Mouse (Mus musculus) heart, embryonic 11.5 days (tissue): ENCODE data around the gene Fcgr3. TPM values are rescaled to one million over a fixed set of nuclear protein-coding genes. Genes with fewer than 3 reads are reported as not detected.
"Not testable (repeated sequence)": the region's sequence is repeated elsewhere in the genome, so short reads cannot be mapped to it uniquely, and the experiment has no call there.

Experiments
- ATAC-seq: fragments of 200-750 bp; cut with Nextera tagmentation; replicated peaks from 2 replicates; pipeline ENCODE4 v1.8.0; 2017; ENCODE audit warnings: moderate library complexity; ENCODE audit not compliant: insufficient number of reproducible peaks, low FRiP score, low TSS enrichment
- H3K27ac ChIP-seq: fragments of 300-500 bp; sonication (generic); 2 replicates; pipeline ENCODE4 v1.5.1; 2014; ENCODE audit warnings: mild to moderate bottlenecking, low read depth, low read length
- H3K27me3 ChIP-seq: fragments of 300-500 bp; sonication (generic); 2 replicates; pipeline ENCODE4 v1.6.1; 2014; ENCODE audit warnings: mild to moderate bottlenecking, low read length, mixed read lengths; ENCODE audit not compliant: control insufficient read depth, insufficient read depth
- H3K36me3 ChIP-seq: fragments of 300-500 bp; sonication (generic); 2 replicates; pipeline ENCODE4 v1.6.1; 2014; ENCODE audit warnings: mild to moderate bottlenecking, low read length, moderate library complexity, mixed read lengths; ENCODE audit not compliant: control insufficient read depth, insufficient read depth
- H3K4me1 ChIP-seq: fragments of 300-500 bp; sonication (generic); 2 replicates; pipeline ENCODE4 v1.6.1; 2014; ENCODE audit warnings: low read length; ENCODE audit not compliant: control insufficient read depth, insufficient read depth
- H3K4me2 ChIP-seq: fragments of 300-500 bp; sonication (generic); 2 replicates; pipeline ENCODE4 v1.6.1; 2014; ENCODE audit warnings: mild to moderate bottlenecking, moderate library complexity
- H3K4me3 ChIP-seq: fragments of 300-500 bp; sonication (generic); 2 replicates; pipeline ENCODE4 v1.5.1; 2014; ENCODE audit warnings: low read depth, low read length
- H3K9ac ChIP-seq: fragments of 300-500 bp; sonication (generic); 2 replicates; pipeline ENCODE4 v1.6.1; 2014; ENCODE audit warnings: mild to moderate bottlenecking, low read depth, low read length, moderate library complexity
- H3K9me3 ChIP-seq: fragments of 300-500 bp; sonication (generic); replicated peaks from 2 replicates; pipeline ENCODE4 v1.6.1; 2016; ENCODE audit warnings: low read length; ENCODE audit not compliant: control insufficient read depth
- WGBS: fragments of 180-500 bp; shearing (Covaris S2); extraction: QIAGEN DNeasy Blood & Tissue Kit; methylation state at CpG from one replicate; pipeline ENCODE4 v1.1.7; 2014; ENCODE audit not compliant: insufficient replicate concordance; 5-methylcytosine and 5-hydroxymethylcytosine counted together
- polyA plus RNA-seq: library from polyadenylated mRNA; unstranded; fragments of >200 nt; fragmentation: Nextera tagmentation; extraction: Ambion mirVana; gene quantifications from 2 replicates; pipeline ENCODE4 v1.2.1, GENCODE M21; 2014

The Fcgr3 gene
- polyA plus RNA-seq, 1 experiment from 2014 or later = 4.4 TPM

- H3K9ac ChIP-seq, H3K27ac ChIP-seq, ATAC-seq, H3K36me3 ChIP-seq, H3K4me1 ChIP-seq, H3K4me2 ChIP-seq, H3K9me3 ChIP-seq, H3K4me3 ChIP-seq: not testable (repeated sequence)
- 34% methylated on average over 5 of the region's 5 CpGs for WGBS
- peaks cover 18% of the 10 kb centered on the region for H3K27me3 ChIP-seq
Measured at GRCm38 (mm10) chr1:171077192-171077591, 12.5 kb upstream of the Fcgr3 start.

GRCm38 (mm10) chr1:171076176-171076575, 11.4 kb upstream of the Fcgr3 start:
- peaks cover 18% of the 10 kb centered on the region for H3K27me3 ChIP-seq
- H3K4me3 ChIP-seq, H3K4me2 ChIP-seq, ATAC-seq, H3K9me3 ChIP-seq, H3K9ac ChIP-seq, H3K36me3 ChIP-seq, H3K27ac ChIP-seq, H3K4me1 ChIP-seq: not testable (repeated sequence)
- 64% methylated on average over 2 of the region's 5 CpGs for WGBS

GRCm38 (mm10) chr1:171074283-171074682, 9.5 kb upstream of the Fcgr3 start:
- not testable (repeated sequence) for H3K27ac ChIP-seq, H3K9ac ChIP-seq, H3K4me2 ChIP-seq, H3K36me3 ChIP-seq, H3K4me1 ChIP-seq, H3K4me3 ChIP-seq, H3K9me3 ChIP-seq
- peaks cover 28% of the 10 kb centered on the region for H3K27me3 ChIP-seq
- WGBS = 17% methylated on average over 4 of the region's 10 CpGs
- peak; percentile 27 for ATAC-seq

GRCm38 (mm10) chr1:171072217-171072616, 7.5 kb upstream of the Fcgr3 start:
- H3K9ac ChIP-seq, H3K4me1 ChIP-seq, H3K4me2 ChIP-seq, H3K9me3 ChIP-seq, H3K36me3 ChIP-seq, H3K4me3 ChIP-seq, H3K27ac ChIP-seq: not testable (repeated sequence)
- peak; percentile 52 for ATAC-seq
- WGBS = no CpG with 5 or more reads among the region's 45 CpGs
- peaks cover 23% of the 10 kb centered on the region for H3K27me3 ChIP-seq

GRCm38 (mm10) chr1:171071726-171072125, 7.0 kb upstream of the Fcgr3 start:
- not testable (repeated sequence) for H3K9ac ChIP-seq, H3K36me3 ChIP-seq, H3K4me3 ChIP-seq, H3K4me1 ChIP-seq, H3K9me3 ChIP-seq, H3K4me2 ChIP-seq, H3K27ac ChIP-seq
- peaks cover 22% of the 10 kb centered on the region for H3K27me3 ChIP-seq
- peak; percentile 41 for ATAC-seq
- WGBS = no CpG with 5 or more reads among the region's 35 CpGs

GRCm38 (mm10) chr1:171070879-171071278, 6.1 kb upstream of the Fcgr3 start:
- H3K27me3 ChIP-seq = peaks cover 22% of the 10 kb centered on the region
- not testable (repeated sequence) for H3K4me1 ChIP-seq, H3K9ac ChIP-seq, ATAC-seq, H3K4me2 ChIP-seq, H3K9me3 ChIP-seq, H3K27ac ChIP-seq, H3K36me3 ChIP-seq, H3K4me3 ChIP-seq
- 24% methylated on average over 11 of the region's 16 CpGs for WGBS

- ATAC-seq, H3K36me3 ChIP-seq, H3K9me3 ChIP-seq, H3K4me3 ChIP-seq, H3K4me2 ChIP-seq, H3K9ac ChIP-seq, H3K27ac ChIP-seq, H3K4me1 ChIP-seq: not testable (repeated sequence)
- peaks cover 28% of the 10 kb centered on the region for H3K27me3 ChIP-seq
- WGBS = 58% methylated on average over 3 of the region's 3 CpGs
Measured at GRCm38 (mm10) chr1:171069508-171069907, 4.8 kb upstream of the Fcgr3 start.

- not testable (repeated sequence) for H3K4me1 ChIP-seq, ATAC-seq, H3K9me3 ChIP-seq, H3K36me3 ChIP-seq, H3K9ac ChIP-seq, H3K27ac ChIP-seq, H3K4me2 ChIP-seq
- Histone ChIP-seq H3K4me3 (0 out of 2 replicates have a peak overlapping the region, but pooled peaks have one; percentile 14), H3K27me3 (peaks cover 31% of the 10 kb centered on the region)
- WGBS = 50% methylated on average over 5 of the region's 5 CpGs
Measured at GRCm38 (mm10) chr1:171067928-171068327, 3.2 kb upstream of the Fcgr3 start.

- H3K9me3 ChIP-seq, H3K36me3 ChIP-seq, H3K4me1 ChIP-seq, H3K27ac ChIP-seq, H3K9ac ChIP-seq, H3K4me3 ChIP-seq, H3K4me2 ChIP-seq: not testable (repeated sequence)
- ATAC-seq = peak; percentile 29; the same call in 1 of the 2 replicates
- WGBS = 26% methylated on average over 2 of the region's 10 CpGs
- H3K27me3 ChIP-seq = peaks cover 33% of the 10 kb centered on the region
Measured at GRCm38 (mm10) chr1:171066583-171066982, 1.8 kb upstream of the Fcgr3 start.
